Mouse (Mus musculus): ENCODE results near the gene Clp1.

Gene Clp1

GRCm38 (mm10) chr2:84705295-84705694, 21.9 kb downstream of the Clp1 start:
- no peak for DNase-seq

GRCm38 (mm10) chr2:84704329-84704728, 22.8 kb downstream of the Clp1 start:
- DNase-seq, result no peak

- no peak for DNase-seq
Observed at GRCm38 (mm10) chr2:84703497-84703896, 23.7 kb downstream of the Clp1 start.

GRCm38 (mm10) chr2:84695007-84695695, 32.0 kb downstream of the Clp1 start:
- DNase-seq, result no peak

- no peak for DNase-seq
Observed at GRCm38 (mm10) chr2:84690050-84690449, 37.1 kb downstream of the Clp1 start.

GRCm38 (mm10) chr2:84688080-84688844, 38.9 kb downstream of the Clp1 start:
- DNase-seq, result no peak

- DNase-seq, result no peak
Observed at GRCm38 (mm10) chr2:84682605-84683183, 44.5 kb downstream of the Clp1 start.

GRCm38 (mm10) chr2:84679016-84679415, 48.1 kb downstream of the Clp1 start, which contains the start of gene Tmx2:
TSS of gene Tmx2 (minus strand) at chr2:84679140.
- DNase-seq, result no peak

GRCm38 (mm10) chr2:84677968-84678880, 48.9 kb downstream of the Clp1 start, which contains the start of the genes Gm28635 and Med19:
TSS of gene Gm28635 (minus strand) at chr2:84678041.
TSS of gene Med19 (plus strand) at chr2:84678402.
- DNase-seq, result peak; percentile 98

GRCm38 (mm10) chr2:84677270-84677967, 49.7 kb downstream of the Clp1 start:
- no peak for DNase-seq
